Mouse (Mus musculus) adrenal gland, postnatal 10 days (tissue): ENCODE measurements around the gene Ggps1. TPM values are rescaled to one million over a fixed set of nuclear protein-coding genes. Genes with fewer than 3 reads are reported as not detected.
A peak's percentile ranks its signal among the peaks of the same experiment; 100 is the strongest.
"Not testable (repeated sequence)": the region's sequence is repeated elsewhere in the genome, so short reads cannot be mapped to it uniquely, and the experiment has no call there.

Experiments used
- DNase-seq: peaks from one replicate; pipeline ENCODE4 v3.0.0; 2021; ENCODE audit warnings: mixed read lengths
- total RNA-seq, 2 experiments: library from RNA; stranded (reverse); gene quantifications; 2 replicates each; pipeline ENCODE4 v1.2.3; 2021

Ggps1 gene
- total RNA-seq, 2 experiments from 2014 or later = 30.8 to 32.2 TPM

DNA sequence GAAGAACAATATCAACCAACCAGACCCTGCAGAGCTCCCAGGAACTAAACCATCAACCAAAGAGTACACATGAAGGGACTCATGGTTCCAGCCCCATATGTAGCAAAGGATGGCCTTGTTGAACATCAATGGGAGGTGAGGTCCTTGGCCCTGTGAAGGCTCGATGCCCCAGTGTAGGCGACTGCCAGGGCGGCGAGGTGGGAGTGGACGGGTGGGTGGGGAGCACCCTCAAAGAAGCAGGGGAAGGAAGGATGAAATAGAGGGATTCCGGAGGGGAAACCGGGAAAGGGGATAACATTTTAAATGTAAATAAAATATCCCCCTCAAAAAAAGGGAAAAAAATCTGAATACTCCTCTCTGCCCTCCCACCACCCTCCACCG is 24.4 kb downstream of the Ggps1 start:
- DNase-seq = peak; percentile 19

DNA sequence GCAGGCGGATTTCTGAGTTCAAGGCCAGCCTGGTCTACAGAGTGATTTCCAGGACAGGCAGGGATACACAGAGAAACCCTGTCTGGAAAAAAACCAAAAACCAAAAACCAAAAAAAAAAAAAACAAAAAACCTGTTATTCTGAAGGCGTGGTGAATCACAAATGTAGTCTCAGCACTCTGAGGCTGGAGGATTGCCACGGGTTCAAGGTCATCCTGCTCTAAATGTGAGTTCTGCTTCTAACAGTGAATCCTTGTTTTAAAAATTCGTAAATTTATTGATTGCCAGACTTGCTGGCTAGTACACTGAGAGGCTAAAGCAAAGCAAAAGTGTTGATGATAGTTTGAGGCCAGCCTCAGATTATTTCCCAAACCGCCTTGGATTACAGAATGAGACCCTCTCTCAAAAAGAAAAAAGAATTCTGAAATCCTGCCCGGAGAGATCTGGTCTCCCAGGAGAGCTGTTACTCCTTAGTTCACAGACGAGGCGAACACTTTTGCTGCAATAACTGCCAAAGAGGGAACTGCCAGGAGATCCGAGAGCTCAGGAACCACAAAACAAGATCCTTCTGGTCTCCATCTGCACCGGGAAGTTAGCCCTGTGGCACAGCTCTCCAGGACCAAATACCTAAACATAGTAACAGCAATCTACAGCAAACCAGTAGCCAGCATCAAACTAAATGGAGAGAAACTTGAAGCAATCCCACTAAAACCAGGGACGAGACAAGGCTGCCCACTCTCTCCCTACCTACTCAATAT is 27.2 kb downstream of the Ggps1 start:
- DNase-seq = peak; percentile 46

DNA sequence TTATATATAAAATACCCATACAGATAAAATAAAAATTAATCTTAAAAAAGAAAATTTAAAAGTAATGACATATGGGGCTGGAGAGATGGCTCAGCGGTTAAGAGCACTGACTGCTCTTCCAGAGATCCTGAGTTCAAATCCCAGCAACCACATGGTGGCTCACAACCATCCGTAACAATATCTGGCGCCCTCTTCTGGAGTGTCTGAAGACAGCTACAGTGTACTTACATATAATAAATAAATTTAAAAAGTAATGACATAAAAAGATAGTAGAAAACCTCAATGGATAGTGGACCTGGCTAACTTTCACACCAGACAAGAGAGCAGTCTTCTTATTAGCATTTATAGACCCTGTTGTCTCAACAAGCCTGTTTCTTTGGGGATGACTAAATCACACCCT is 27.9 kb downstream of the Ggps1 start:
- not testable (repeated sequence) for DNase-seq

DNA sequence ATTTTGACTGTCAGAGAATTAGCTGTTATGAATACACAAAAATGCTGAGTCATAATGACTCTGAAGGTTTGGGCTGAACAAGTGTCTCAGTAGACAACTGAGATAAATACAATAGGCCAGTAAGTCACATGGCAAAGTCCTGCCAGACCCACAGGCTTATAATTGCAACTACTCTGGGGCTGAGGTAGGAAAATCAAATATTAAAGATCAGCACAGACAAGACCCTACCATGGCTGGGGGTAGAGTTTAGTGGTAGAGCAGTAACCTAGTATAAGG is 29.3 kb downstream of the Ggps1 start:
- no peak for DNase-seq

DNA sequence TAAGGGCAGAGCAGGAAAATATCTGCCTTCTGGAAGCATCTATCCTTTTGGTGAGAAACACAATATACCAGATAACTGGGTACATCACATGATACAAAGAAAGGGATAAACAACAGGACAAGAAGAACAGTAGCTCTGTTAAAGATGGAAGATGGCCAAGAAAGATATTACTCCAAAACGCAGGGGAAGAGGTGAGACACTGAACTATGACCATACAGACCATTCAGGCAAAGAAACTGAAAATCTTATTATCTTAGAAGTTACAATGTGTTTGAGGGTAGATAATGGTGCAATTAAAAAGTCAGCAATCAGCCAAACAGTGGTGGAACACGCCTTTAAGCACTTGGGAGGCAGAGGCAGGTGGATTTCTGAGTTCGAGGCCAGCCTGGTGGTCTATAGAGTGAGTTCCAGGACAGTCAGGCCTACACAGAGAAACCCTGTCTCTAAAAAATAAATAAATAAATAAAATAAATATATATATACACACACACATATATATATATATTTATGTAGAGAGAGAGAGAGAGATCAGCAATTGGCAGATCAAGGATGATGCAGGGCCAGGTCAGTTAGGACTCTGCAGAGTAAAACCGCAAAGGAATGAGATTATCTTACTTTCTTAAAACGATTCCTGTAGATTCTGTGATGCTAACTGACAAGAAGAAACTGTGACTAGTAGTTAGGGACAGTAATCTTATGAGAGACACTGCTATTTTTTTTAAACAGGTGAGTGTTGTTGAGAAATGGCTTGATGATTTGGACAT is 29.8 kb downstream of the Ggps1 start:
- no peak for DNase-seq

DNA sequence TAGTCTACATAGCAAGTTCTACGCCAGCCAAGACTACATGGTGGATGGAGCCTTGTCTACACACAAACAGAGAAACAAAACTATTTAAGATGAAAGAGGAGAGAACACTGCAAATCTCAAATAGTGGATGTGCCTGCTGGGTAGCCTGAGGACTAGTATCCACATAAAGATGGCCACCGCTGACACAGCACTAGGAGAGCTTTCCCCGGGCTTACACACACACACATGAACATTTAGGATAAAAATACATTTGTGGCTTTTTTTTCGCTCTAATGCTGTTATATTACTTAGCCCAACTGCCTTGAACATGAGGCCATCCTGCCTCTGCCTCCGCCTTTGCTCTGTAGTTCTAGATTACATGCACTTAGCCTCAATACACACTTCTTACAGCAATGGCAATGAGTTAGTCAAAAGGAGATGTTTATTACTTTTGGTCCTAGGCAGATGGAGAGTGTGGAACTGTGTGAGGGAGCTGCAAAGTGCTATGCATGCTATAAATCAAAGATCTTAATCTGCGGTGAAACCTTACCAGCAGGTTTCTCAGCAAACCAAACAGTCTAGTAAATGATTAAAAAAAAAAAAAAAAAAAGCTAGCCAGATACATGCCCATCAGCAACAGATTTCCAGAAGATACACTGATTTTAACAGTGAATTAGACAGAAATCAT is 37.0 kb downstream of the Ggps1 start:
- DNase-seq = no peak

DNA sequence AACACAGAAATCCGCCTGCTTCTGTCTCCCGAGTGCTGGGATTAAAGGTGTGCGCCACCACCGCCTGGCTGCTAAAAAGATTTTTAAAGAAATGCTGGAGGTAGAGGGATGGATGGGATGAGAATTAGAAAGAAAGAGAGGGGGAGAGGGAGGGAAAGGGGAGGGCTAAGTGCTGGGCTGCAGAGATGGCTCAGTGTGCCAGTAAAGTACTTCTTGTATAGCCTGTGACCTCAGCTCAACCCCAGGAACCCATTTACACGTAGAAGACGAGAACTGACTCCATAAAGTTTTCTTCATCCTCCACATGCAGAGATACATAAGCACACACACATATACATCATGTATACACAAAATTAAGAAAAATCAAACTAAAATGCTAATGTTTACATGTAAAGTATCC is 37.7 kb downstream of the Ggps1 start:
- DNase-seq = no peak

DNA sequence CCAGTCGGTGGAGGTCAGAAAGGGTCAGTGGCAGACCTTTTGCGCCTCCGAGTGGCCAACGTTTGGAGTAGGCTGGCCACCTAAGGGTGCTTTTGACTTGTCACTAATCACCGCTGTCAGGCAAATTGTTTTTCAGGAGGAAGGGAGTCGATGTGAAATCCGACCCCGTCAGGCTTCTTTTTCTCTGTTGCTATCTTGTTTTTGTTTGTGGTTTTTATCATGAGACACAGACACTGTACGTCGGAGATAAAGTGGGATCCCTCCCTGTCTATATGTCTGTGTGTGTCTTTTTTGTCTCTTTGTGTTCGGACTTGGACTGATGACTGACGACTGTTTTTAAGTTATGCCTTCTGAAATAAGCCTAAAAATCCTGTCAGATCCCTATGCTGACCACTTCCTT is 41.9 kb downstream of the Ggps1 start:
- DNase-seq = not testable (repeated sequence)

DNA sequence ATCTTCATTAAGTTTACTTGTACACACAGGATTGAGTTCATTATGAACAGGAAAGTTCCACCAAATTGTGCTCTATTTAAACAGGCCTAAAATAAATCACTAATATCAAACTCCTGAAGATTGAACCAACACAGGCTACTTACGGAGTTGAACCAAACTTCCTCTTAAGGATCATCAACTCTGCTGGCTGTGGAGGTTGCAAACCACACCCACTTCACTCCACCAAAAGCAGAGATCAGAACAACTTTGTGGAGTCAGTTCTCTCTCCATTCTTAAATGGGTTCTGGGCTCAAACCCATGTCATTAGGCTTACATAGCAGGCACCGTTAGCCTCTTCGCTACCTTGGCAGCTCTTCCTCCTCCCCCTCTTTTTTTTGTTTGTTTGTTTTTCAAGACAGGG is 44.4 kb downstream of the Ggps1 start:
- no peak for DNase-seq

DNA sequence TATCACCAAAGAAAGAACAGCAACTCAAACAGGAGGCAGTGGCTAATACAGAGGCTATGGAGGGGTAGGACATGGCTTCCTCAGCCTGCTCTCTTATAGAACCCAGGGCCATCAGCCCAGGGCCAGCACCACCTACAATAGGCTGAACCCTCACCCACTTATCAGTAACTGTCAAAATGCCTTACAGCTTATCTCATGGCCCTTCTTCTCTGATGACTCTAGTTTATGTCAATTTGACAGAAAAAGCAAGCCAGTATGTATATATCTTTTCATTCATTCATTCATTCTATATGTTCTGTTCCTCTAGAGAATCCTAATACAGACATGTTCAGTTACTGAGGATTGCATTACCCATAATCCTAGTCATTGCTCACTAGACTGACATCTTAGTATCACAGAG is 45.0 kb downstream of the Ggps1 start:
- DNase-seq = no peak

DNA sequence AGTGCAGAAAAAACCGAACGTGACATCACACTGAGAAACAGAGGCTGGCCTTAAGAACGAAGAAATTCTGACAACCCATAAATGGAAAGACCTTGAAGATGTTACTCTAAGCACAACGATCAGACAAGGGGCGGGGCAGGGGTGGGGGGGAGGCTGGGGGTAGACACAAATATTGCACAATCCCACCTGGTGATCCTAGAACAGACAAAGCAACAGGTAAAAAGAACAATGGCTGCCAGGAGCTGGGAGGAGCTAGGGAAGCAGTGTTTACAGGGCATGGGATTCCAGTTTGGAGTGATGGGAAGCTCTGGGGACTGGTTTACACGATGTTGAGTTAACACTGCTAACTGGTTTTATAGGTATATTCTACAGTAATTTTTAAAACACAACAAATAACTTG is 47.7 kb downstream of the Ggps1 start:
- DNase-seq = no peak

DNA sequence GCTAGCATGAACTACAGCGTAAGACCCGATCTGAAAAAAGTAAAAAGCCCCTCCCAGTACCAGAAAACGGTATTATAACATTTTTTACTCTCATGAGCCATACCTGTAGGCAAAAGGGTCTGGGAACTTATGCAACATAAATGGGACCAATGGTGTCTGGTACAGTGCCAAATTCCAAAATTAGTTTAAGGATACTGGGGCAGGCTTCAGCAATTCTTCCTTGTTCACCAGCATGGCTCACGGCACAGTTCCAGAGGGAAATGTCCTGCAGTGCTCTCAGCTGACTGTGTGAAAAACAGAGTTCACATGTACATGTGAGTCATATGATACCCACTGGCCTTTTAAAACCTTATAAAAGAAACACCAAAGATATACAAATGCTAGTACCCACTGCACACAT is 48.7 kb downstream of the Ggps1 start:
- no peak for DNase-seq

DNA sequence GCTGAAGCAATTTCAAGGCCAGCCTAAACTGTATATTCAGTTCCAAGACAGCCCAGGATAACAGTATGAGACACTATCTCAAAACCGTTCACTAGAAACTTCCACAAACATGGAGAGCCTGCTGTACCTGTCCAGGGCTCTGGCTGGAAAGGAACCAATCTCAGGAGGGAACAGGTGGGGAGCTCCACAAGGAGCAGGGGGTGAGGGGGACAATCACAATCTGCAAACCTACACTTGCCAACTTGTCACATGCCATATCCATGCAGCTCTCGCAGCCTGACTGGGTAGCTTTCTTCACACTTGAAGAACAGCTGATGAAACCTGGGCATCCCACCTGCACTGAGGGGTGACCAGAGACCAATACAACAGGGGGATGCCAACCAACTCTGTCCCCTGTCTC is 49.3 kb downstream of the Ggps1 start:
- no peak for DNase-seq

DNA sequence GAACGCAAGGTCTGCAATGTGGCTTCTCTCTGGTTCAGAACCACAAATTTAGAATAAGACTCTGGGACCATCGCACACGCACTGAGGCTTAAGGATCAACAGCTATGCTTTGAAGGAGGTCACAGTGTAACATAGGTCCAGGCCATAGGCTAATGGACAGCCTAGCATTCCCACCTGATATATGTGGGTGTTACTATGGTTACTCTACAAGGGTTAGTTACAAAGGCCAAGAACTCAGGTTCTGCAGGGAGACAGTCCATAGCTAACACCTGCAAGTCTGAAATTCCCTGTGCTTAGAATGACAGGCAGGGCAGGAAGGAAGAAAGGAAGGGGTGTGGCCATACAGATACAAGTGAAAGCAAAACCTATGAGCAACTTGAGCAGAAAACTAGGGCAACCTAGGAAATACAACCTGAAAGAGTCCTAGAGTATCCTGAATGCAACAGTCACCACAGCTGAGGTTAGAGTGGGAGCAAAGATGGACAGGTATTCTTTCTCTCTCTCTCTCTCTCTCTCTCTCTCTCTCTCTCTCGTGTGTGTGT is 51.8 kb downstream of the Ggps1 start:
- DNase-seq = no peak

DNA sequence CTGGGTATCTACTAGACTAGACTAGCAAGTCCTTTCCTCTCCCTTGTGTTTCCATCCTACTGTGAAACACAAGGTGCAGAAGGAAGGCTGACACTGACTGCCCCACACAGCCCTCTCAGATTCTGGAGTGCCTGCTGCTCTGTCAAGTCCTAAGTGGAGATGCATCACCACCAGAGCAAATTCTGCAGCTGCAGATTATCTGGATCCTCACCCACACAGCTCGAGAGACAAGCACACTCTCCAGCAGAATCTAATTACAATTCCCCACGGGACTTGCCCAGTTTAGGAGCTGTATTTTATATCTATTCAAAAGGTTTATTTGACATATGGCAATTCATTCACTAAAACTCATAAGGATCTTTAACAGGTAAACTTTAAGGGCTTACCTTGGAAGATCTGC is 57.2 kb downstream of the Ggps1 start:
- no peak for DNase-seq

DNA sequence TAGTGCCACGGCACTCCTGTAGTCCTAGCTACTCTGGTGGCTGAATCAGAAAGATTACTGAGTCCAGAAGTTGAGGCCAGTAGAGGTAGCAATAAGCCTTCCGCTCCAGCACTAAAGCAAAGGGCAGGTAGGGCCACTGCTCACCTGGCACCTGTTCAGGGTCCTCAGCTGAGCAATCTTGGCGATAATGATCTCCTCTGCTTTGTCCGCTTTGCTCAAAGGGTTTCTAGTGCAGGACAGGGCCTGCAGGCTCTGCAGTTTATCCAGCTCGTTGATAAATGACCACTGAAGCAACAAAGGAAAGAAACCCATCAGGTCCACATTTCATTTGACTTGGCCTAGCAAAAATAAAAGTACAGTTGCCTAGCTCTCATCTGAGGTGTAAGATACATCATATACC is 58.3 kb downstream of the Ggps1 start:
- no peak for DNase-seq

DNA sequence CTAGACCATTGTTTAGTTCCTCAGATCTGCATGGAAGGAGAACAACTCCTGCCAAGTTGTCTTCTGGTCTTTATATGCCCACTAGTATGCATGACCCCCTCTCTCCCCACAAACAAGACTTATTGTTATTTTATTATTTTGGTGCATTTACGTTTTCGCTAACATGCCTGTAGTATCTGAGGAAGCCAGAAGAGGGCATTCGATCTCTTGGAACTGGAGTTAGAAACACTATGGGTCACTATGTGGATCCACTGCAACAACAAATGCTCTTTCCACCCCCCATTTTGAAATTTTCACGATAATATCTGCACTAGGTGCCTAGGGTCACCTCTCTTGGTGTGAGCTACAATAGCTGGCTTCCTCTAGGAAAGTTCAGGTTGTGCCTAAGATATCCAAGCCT is 59.2 kb downstream of the Ggps1 start:
- peak; percentile 35 for DNase-seq

DNA sequence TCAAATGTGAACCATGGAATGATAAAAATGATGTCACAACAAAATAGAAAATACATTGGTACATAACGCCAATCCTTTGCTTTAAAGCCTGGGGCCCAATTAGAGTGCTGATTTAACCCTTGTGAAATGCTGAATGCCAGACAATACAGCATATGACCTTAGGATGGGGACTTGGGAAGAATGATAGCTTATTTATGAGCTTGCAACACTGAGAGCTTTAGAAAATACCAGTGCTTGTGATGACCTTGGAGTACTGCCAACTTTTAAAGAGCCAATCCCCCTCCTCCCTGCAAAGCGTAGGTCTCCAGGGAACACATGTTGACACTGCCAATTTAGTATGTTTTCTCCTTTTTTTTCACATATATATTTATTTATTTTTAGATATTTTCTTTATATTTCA is 60.6 kb downstream of the Ggps1 start:
- DNase-seq = peak; percentile 49

Other genes starting within 250 kb of the Ggps1 start
- gene B3galnt2, start 109.0 kb downstream of the Ggps1 start, total RNA-seq = 10 to 100 TPM; 19.0 to 24.4 TPM
- 10 to 100 TPM; 34.0 to 44.0 TPM for gene Tbce, start 23.9 kb downstream of the Ggps1 start, total RNA-seq
- gene Arid4b, start 256 bp downstream of the Ggps1 start, total RNA-seq = 10 to 100 TPM; 28.4 to 33.4 TPM